Mouse (Mus musculus): ENCODE measurements around the gene Zfp950. TPM values are rescaled to one million over a fixed set of nuclear protein-coding genes. Genes with fewer than 3 reads are reported as not detected.
"Not testable (repeated sequence)": the region's sequence is repeated elsewhere in the genome, so short reads cannot be mapped to it uniquely, and the experiment has no call there.

The Zfp950 gene
- 36.7 and 38.7 TPM in 2 replicates for polyA plus RNA-seq (2014; fragmentation: Nextera tagmentation; extraction: Ambion mirVana)

DNA sequence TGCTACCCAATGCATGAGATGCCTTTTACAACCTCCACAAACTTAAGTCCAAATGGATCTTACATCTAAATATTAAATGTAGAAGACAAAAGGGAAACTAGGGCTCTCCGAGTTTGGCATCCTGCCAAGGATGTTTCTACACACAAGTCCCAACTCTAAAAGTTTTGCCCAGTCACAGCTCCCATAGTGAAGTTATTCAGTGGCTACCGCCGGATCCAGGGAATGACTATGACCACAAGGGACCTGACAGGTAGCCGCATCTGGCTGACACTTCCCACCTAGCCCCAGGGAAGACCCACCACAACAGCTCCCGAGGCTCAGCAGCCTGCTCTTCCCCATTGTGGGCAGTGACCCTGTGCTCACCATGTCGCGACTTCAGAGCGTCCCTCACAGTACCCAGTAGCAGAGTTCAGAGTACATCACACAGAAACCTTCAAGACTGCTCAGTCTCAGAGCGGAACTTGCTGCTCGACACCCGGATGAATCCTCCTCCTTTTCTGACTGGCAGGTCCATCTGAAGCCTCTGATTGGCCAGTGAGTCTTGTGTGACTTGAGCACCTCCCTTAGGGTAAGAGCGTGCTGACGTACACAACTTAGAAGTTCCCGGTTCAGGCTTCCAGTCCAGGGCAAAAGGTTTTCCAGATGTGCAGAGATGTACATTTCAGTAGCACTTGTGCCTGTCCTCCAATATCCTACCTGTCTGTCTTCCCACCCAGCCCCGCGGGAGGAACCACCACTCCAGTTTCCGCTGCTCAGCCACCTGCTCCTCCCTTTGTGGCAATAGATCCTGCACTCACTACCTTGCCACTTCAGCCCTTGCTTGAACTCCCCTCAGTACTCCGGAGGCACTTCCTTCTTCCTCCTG is at the start of gene Zfp950:
Gene Zfp950, minus strand, starts transcription at position 499 of the 865 bp plus-strand sequence.
- peak; percentile 96 for ATAC-seq (ENCODE audit: insufficient number of reproducible peaks, insufficient read depth, low FRiP score, low read depth)
- no peaks in the 10 kb centered on the region for H3K27me3 ChIP-seq (ENCODE audit: control insufficient read depth, insufficient read depth, low read length)
- H3K4me1 ChIP-seq (ENCODE audit: control insufficient read depth in 2 of 2, insufficient read depth in 2 of 2, low read length in 2 of 2) = peaks cover 0 to 10% of the 10 kb centered on the region in 2 experiments; a peak in 2 of 4 replicates
- H3K9me3 ChIP-seq (ENCODE audit: control insufficient read depth, low read length) = no peaks in the 10 kb centered on the region
- peak within 1 kb of the TSS; percentile 82 for H3K9ac ChIP-seq (ENCODE audit: low read length)
- H3K4me2 ChIP-seq (ENCODE audit: low read length) = peak within 1 kb of the TSS; percentile 74
- no peaks in the 10 kb centered on the region for H3K36me3 ChIP-seq (ENCODE audit: control insufficient read depth, insufficient read depth, low read length)
- peak within 1 kb of the TSS; percentile 71 to 87 for H3K4me3 ChIP-seq (ENCODE audit: control insufficient read depth in 1 of 2, insufficient read depth in 1 of 2, low read depth in 1 of 2, low read length in 2 of 2)
- H3K27ac ChIP-seq (replicated peaks in 1 of 2; ENCODE audit: control insufficient read depth in 1 of 2, insufficient read depth in 1 of 2, low read depth in 2 of 2, low read length in 2 of 2) = peak within 1 kb of the TSS; percentile 29 to 57
- WGBS = under 1% methylated on average over 18 of the region's 18 CpGs

DNA sequence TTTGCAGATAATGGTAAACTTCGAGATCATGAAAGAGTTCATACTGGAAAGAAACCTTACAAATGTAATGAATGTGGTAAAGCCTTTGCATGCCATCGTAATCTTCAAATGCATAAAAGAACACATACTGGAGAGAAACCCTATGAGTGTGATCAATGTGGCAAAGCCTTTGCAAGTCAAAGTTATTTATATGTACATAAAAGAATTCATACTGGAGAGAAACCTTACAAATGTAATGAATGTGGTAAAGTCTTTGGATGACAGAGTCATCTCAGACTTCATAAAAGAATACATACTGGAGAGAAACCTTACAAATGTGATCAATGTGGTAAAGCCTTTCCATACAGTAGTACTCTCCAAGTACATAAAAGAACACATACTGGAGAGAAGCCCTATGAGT is 43.0 kb upstream of the Zfp950 start, which contains the start of gene Gm6020:
Gene Gm6020, plus strand, starts transcription at position 301 of the 400 bp plus-strand sequence.
- peaks cover 11% of the 10 kb centered on the region for H3K9me3 ChIP-seq (ENCODE audit: control insufficient read depth, low read length)
- ATAC-seq (ENCODE audit: insufficient number of reproducible peaks, insufficient read depth, low FRiP score, low read depth); H3K4me3 ChIP-seq (ENCODE audit: control insufficient read depth in 1 of 2, insufficient read depth in 1 of 2, low read depth in 1 of 2, low read length in 2 of 2); H3K4me2 ChIP-seq (ENCODE audit: low read length); H3K27me3 ChIP-seq (ENCODE audit: control insufficient read depth, insufficient read depth, low read length); H3K9ac ChIP-seq (ENCODE audit: low read length); H3K36me3 ChIP-seq (ENCODE audit: control insufficient read depth, insufficient read depth, low read length); H3K4me1 ChIP-seq (ENCODE audit: control insufficient read depth in 2 of 2, insufficient read depth in 2 of 2, low read length in 2 of 2); H3K27ac ChIP-seq (replicated peaks in 1 of 2; ENCODE audit: control insufficient read depth in 1 of 2, insufficient read depth in 1 of 2, low read depth in 2 of 2, low read length in 2 of 2): not testable (repeated sequence)
- 66% methylated on average over 2 of the region's 2 CpGs for WGBS

DNA sequence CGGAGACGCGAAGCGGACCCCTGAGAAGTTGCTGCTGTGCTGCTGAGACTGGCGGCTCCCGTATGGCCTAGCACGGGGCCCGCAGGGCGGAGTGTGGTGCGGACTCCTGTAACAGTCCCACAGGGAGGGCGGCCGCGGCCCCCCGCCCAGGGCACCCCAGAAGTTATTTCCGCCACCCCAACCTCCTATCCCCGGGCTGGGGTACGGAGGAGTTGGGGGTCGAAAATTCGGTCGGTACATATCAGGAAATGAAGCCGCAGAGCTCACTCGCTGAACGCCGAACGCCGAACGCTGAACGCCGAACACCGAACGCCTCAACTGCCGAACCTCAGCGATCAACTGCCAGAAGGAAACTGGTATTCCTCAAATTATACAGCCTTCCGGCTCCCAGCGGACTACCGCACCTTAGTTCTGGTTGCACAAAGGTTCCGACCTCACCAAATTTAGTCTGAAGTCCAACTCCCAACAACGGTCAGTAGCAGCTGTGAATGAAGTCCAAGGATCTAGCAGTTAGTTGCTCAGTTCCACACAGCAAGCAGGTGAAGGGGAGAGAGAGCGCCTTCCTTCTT is 35.2 kb upstream of the Zfp950 start, which contains the start of gene Gm7102:
Gene Gm7102, minus strand, starts transcription at position 554 of the 569 bp plus-strand sequence.
- ATAC-seq (ENCODE audit: insufficient number of reproducible peaks, insufficient read depth, low FRiP score, low read depth) = no peak
- Histone ChIP-seq H3K9ac (ENCODE audit: low read length) (peak within 1 kb of the TSS; percentile 65), H3K27ac (replicated peaks in 1 of 2; ENCODE audit: control insufficient read depth in 1 of 2, insufficient read depth in 1 of 2, low read depth in 2 of 2, low read length in 2 of 2) (no peak within 1 kb of the TSS), H3K36me3 (ENCODE audit: control insufficient read depth, insufficient read depth, low read length) (no peaks in the 10 kb centered on the region), H3K4me2 (ENCODE audit: low read length) (peak within 1 kb of the TSS; percentile 66), H3K9me3 (ENCODE audit: control insufficient read depth, low read length) (no peaks in the 10 kb centered on the region), H3K4me1 (ENCODE audit: control insufficient read depth in 2 of 2, insufficient read depth in 2 of 2, low read length in 2 of 2) (no peaks in the 10 kb centered on the region), H3K27me3 (ENCODE audit: control insufficient read depth, insufficient read depth, low read length) (no peaks in the 10 kb centered on the region), H3K4me3 (ENCODE audit: control insufficient read depth in 1 of 2, insufficient read depth in 1 of 2, low read depth in 1 of 2, low read length in 2 of 2) (peak within 1 kb of the TSS; percentile 36 to 56)
- WGBS = 17% methylated on average over 39 of the region's 39 CpGs

DNA sequence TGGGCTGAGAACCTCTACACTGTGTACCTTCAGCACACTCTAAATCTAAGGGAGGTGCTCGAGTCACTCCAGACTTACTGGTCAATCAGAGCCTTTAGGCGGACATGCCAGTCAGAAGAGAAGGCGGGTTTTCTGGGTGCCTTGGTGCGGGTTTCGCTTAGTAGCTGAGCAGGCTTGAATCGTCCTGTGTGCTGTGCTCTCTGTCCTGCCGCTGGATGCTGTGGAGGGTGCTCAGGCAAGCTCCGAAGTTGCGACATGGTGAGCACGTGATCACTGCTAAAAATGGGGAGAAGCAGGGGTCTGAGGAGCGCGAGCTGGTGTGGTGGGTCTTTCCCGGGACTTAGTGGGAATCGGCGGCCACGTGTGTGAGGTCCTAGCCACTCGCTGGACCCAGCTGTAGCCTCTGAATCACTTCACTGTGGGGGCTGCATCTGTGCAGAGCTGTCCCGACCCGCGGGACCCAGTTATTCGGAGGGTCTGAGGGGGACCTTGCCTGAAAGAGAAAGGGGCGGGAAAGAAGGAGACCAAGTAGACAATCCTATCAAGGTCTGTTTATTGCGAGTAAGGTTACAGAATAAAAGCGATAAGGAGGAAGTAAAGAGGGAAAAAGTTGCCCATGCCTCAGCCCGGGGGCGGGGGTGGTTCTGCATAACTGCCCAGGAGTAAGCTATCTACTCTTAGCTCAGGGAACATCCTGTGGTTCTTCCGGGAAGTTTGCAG is 11.2 kb upstream of the Zfp950 start:
- ATAC-seq (ENCODE audit: insufficient number of reproducible peaks, insufficient read depth, low FRiP score, low read depth) = no peak
- Histone ChIP-seq H3K9me3 (ENCODE audit: control insufficient read depth, low read length) (0 out of 2 replicates have a peak, but pooled peaks cover 2% of the 10 kb centered on the region), H3K9ac (ENCODE audit: low read length) (peak overlapping the region; percentile 66), H3K4me2 (ENCODE audit: low read length) (peak overlapping the region; percentile 84), H3K4me1 (ENCODE audit: control insufficient read depth in 2 of 2, insufficient read depth in 2 of 2, low read length in 2 of 2) (no peaks in the 10 kb centered on the region), H3K27ac (replicated peaks in 1 of 2; ENCODE audit: control insufficient read depth in 1 of 2, insufficient read depth in 1 of 2, low read depth in 2 of 2, low read length in 2 of 2) (no peak overlapping the region), H3K36me3 (ENCODE audit: control insufficient read depth, insufficient read depth, low read length) (no peaks in the 10 kb centered on the region), H3K4me3 (ENCODE audit: control insufficient read depth in 1 of 2, insufficient read depth in 1 of 2, low read depth in 1 of 2, low read length in 2 of 2) (peak overlapping the region; percentile 45 to 60), H3K27me3 (ENCODE audit: control insufficient read depth, insufficient read depth, low read length) (no peaks in the 10 kb centered on the region)
- 4% methylated on average over 27 of the region's 27 CpGs for WGBS

DNA sequence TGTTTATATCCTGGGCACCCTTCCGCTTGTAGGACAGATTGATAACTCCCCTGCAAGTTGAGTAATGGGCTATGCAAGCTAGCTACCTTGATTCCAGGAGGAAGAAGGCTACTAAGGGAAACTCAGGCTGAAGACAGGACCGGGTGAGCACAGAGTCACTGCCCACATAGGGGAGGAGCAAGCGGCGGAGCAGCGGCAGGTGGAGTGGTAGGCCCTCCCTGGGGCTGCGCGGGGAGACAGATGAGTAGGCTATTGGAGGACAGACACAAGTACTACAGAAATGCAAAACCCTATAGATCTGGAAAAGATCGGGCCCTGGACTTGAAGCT is 10.7 kb upstream of the Zfp950 start:
- no peak for ATAC-seq (ENCODE audit: insufficient number of reproducible peaks, insufficient read depth, low FRiP score, low read depth)
- H3K36me3 ChIP-seq (ENCODE audit: control insufficient read depth, insufficient read depth, low read length) = no peaks in the 10 kb centered on the region
- H3K4me1 ChIP-seq (ENCODE audit: control insufficient read depth in 2 of 2, insufficient read depth in 2 of 2, low read length in 2 of 2) = no peaks in the 10 kb centered on the region
- 7% methylated on average over 8 of the region's 8 CpGs for WGBS
- no peak overlapping the region for H3K27ac ChIP-seq (replicated peaks in 1 of 2; ENCODE audit: control insufficient read depth in 1 of 2, insufficient read depth in 1 of 2, low read depth in 2 of 2, low read length in 2 of 2)
- H3K4me3 ChIP-seq (ENCODE audit: control insufficient read depth in 1 of 2, insufficient read depth in 1 of 2, low read depth in 1 of 2, low read length in 2 of 2) = peak overlapping the region; percentile 45 to 60
- H3K4me2 ChIP-seq (ENCODE audit: low read length) = peak overlapping the region; percentile 84
- 0 out of 2 replicates have a peak, but pooled peaks cover 2% of the 10 kb centered on the region for H3K9me3 ChIP-seq (ENCODE audit: control insufficient read depth, low read length)
- H3K9ac ChIP-seq (ENCODE audit: low read length) = peak overlapping the region; percentile 66
- no peaks in the 10 kb centered on the region for H3K27me3 ChIP-seq (ENCODE audit: control insufficient read depth, insufficient read depth, low read length)

DNA sequence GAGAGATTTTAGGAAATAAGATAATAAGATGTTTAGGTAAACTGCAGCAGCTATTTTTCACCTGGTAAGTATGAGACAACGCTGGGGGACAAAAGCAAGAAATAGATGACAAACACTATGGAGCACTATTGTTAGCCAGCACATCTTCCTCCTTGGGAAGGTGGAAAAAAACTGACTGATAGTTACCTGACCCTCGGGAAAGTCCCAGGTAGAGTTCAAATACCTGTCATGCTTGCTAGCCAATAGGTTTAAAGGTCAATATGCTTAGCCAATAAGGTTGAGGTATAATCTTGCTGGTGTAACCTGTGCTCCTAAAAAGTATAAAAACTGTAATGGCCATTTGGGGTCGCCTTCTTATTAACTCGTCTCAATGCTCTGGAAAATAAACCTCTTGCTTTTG is 659 bp upstream of the Zfp950 start:
- no peaks in the 10 kb centered on the region for H3K9me3 ChIP-seq (ENCODE audit: control insufficient read depth, low read length)
- H3K9ac ChIP-seq (ENCODE audit: low read length) = peak overlapping the region; percentile 82
- H3K36me3 ChIP-seq (ENCODE audit: control insufficient read depth, insufficient read depth, low read length) = no peaks in the 10 kb centered on the region
- H3K27ac ChIP-seq (replicated peaks in 1 of 2; ENCODE audit: control insufficient read depth in 1 of 2, insufficient read depth in 1 of 2, low read depth in 2 of 2, low read length in 2 of 2) = 0 out of 4 replicates have a peak overlapping the region, but pooled peaks of 1 of the 2 experiments have one; percentile 29
- peaks cover 0 to 10% of the 10 kb centered on the region in 2 experiments; a peak in 2 of 4 replicates for H3K4me1 ChIP-seq (ENCODE audit: control insufficient read depth in 2 of 2, insufficient read depth in 2 of 2, low read length in 2 of 2)
- WGBS = 17% methylated on average over 4 of the region's 4 CpGs
- H3K4me3 ChIP-seq (ENCODE audit: control insufficient read depth in 1 of 2, insufficient read depth in 1 of 2, low read depth in 1 of 2, low read length in 2 of 2) = peak overlapping the region in 1 of 2 experiments; percentile 71; a peak in 2 of 4 replicates
- H3K4me2 ChIP-seq (ENCODE audit: low read length) = peak overlapping the region; percentile 74
- H3K27me3 ChIP-seq (ENCODE audit: control insufficient read depth, insufficient read depth, low read length) = no peaks in the 10 kb centered on the region
- no peak for ATAC-seq (ENCODE audit: insufficient number of reproducible peaks, insufficient read depth, low FRiP score, low read depth)

DNA sequence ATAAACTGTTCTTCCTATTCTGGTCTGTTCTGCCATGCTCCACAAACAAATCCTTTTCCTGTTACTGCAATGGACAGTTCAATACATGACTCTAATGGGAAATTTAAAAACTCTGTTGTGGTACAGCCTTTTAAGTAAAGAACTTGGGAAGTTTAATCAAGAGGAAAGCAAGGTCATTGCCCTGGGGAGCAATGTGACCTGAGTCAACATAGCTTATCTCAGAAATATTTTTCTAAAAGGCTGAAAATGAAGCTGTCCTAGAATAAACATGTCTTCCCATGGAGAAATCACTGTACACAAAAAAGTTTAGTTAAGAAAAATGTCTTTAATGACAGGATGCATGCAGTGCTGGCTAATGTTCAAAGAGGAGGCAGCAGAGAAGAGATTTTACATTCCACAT is 2.0 kb downstream of the Zfp950 start:
- Histone ChIP-seq H3K9me3 (ENCODE audit: control insufficient read depth, low read length) (no peaks in the 10 kb centered on the region), H3K4me3 (ENCODE audit: control insufficient read depth in 1 of 2, insufficient read depth in 1 of 2, low read depth in 1 of 2, low read length in 2 of 2) (no peak overlapping the region), H3K4me1 (ENCODE audit: control insufficient read depth in 2 of 2, insufficient read depth in 2 of 2, low read length in 2 of 2) (peaks cover 0 to 10% of the 10 kb centered on the region in 2 experiments; a peak in 2 of 4 replicates), H3K36me3 (ENCODE audit: control insufficient read depth, insufficient read depth, low read length) (no peaks in the 10 kb centered on the region), H3K27me3 (ENCODE audit: control insufficient read depth, insufficient read depth, low read length) (no peaks in the 10 kb centered on the region), H3K9ac (ENCODE audit: low read length) (no peak overlapping the region), H3K4me2 (ENCODE audit: low read length) (no peak overlapping the region), H3K27ac (replicated peaks in 1 of 2; ENCODE audit: control insufficient read depth in 1 of 2, insufficient read depth in 1 of 2, low read depth in 2 of 2, low read length in 2 of 2) (no peak overlapping the region)
- no peak for ATAC-seq (ENCODE audit: insufficient number of reproducible peaks, insufficient read depth, low FRiP score, low read depth)

All from heart, embryonic 14.5 days (tissue).